Mouse (Mus musculus) retina, adult 2 months (tissue): ENCODE results near the gene Grin2b.

ENCODE experiments used
- DNase-seq: peaks from one replicate; pipeline ENCODE4 v3.0.0-alpha.2; 2012; ENCODE audit warnings: low read depth, low spot score

Gene Grin2b

GRCm38 (mm10) chr6:136173191-136173896 lies at the start of gene Grin2b:
TSS of gene Grin2b (minus strand) at chr6:136173511.
- no peak for DNase-seq

- no peak for DNase-seq
Observed at GRCm38 (mm10) chr6:136221894-136222293, 48.6 kb upstream of the Grin2b start.

GRCm38 (mm10) chr6:136210442-136210841 lies 37.1 kb upstream of the Grin2b start:
- DNase-seq, result no peak

- no peak for DNase-seq
Observed at GRCm38 (mm10) chr6:136199814-136200213, 26.5 kb upstream of the Grin2b start.

- DNase-seq, result no peak
Observed at GRCm38 (mm10) chr6:136194616-136195015, 21.3 kb upstream of the Grin2b start.

- DNase-seq, result no peak
Observed at GRCm38 (mm10) chr6:136178066-136178465, 4.8 kb upstream of the Grin2b start.

GRCm38 (mm10) chr6:136172801-136173190 lies 515 bp downstream of the Grin2b start:
- DNase-seq, result no peak

- no peak for DNase-seq
Observed at GRCm38 (mm10) chr6:136172172-136172651, 1.1 kb downstream of the Grin2b start.

GRCm38 (mm10) chr6:136171343-136171742 lies 2.0 kb downstream of the Grin2b start:
- DNase-seq, result no peak

GRCm38 (mm10) chr6:136170381-136170780 lies 2.9 kb downstream of the Grin2b start:
- no peak for DNase-seq

- DNase-seq, result no peak
Observed at GRCm38 (mm10) chr6:136167361-136167760, 6.0 kb downstream of the Grin2b start.

GRCm38 (mm10) chr6:136165443-136166077 lies 7.8 kb downstream of the Grin2b start:
- no peak for DNase-seq

GRCm38 (mm10) chr6:136162090-136162489 lies 11.2 kb downstream of the Grin2b start:
- no peak for DNase-seq

GRCm38 (mm10) chr6:136153444-136153843 lies 19.9 kb downstream of the Grin2b start:
- DNase-seq, result no peak

GRCm38 (mm10) chr6:136150064-136150463 lies 23.2 kb downstream of the Grin2b start:
- no peak for DNase-seq

- no peak for DNase-seq
Observed at GRCm38 (mm10) chr6:136139967-136140366, 33.3 kb downstream of the Grin2b start.

- DNase-seq, result no peak
Observed at GRCm38 (mm10) chr6:136130456-136130855, 42.9 kb downstream of the Grin2b start.

GRCm38 (mm10) chr6:136122593-136122992 lies 50.7 kb downstream of the Grin2b start:
- no peak for DNase-seq

- no peak for DNase-seq
Observed at GRCm38 (mm10) chr6:136117390-136117789, 55.9 kb downstream of the Grin2b start.

- no peak for DNase-seq
Observed at GRCm38 (mm10) chr6:136113639-136114410, 59.5 kb downstream of the Grin2b start.

GRCm38 (mm10) chr6:136109172-136109571 lies 64.1 kb downstream of the Grin2b start:
- no peak for DNase-seq

- DNase-seq, result no peak
Observed at GRCm38 (mm10) chr6:136108466-136108865, 64.8 kb downstream of the Grin2b start.
